Mouse (Mus musculus): ENCODE measurements around the gene Npff. TPM values are rescaled to one million over a fixed set of nuclear protein-coding genes. Genes with fewer than 3 reads are reported as not detected.

Gene Npff
- polyA plus RNA-seq, 1 experiment from 2014 or later: 0.42 TPM

GRCm38 (mm10) chr15:102517976-102518858, 6.5 kb downstream of the Npff start, which contains the start of gene Tarbp2:
Tarbp2 (plus strand) TSS chr15:102518192.
- TF ChIP-seq EP300 (IDR thresholded peaks at IDR 0.05; ENCODE audit: low read depth) (no peak; the same call in 1 of the 2 replicates), CTCF (IDR thresholded peaks at IDR 0.05; ENCODE audit: low read depth) (no peak)
- peak; percentile 99 for DNase-seq
- WGBS (ENCODE audit: insufficient replicate concordance): under 1% methylated on average over 57 of the region's 60 CpGs
- peaks cover 21% of the 10 kb centered on the region for H3K4me1 ChIP-seq (ENCODE audit: insufficient read depth)
- peak within 1 kb of the TSS; percentile 62 for H3K4me3 ChIP-seq (ENCODE audit: low read depth, low read length)
- H3K9ac ChIP-seq (replicated peaks): peak within 1 kb of the TSS; percentile 88
- H3K36me3 ChIP-seq (replicated peaks; ENCODE audit: insufficient read depth, low read length): peaks cover 6% of the 10 kb centered on the region
- H3K27ac ChIP-seq (ENCODE audit: low read depth): peak within 1 kb of the TSS; percentile 98
- peak within 1 kb of the TSS; percentile 100 for H3K4me2 ChIP-seq (ENCODE audit: low read depth, low read length)
- no peaks in the 10 kb centered on the region for H3K9me3 ChIP-seq (ENCODE audit: low read length)
- peak; percentile 90 for ATAC-seq
- H3K27me3 ChIP-seq (ENCODE audit: insufficient read depth, low read length): 0 out of 2 replicates have a peak, but pooled peaks cover 5% of the 10 kb centered on the region

- Histone ChIP-seq H3K4me2 (ENCODE audit: low read depth, low read length) (peak overlapping the region; percentile 100), H3K4me3 (ENCODE audit: low read depth, low read length) (peak overlapping the region; percentile 62), H3K4me1 (ENCODE audit: insufficient read depth) (peaks cover 21% of the 10 kb centered on the region), H3K9ac (replicated peaks) (peak overlapping the region; percentile 88), H3K9me3 (ENCODE audit: low read length) (no peaks in the 10 kb centered on the region), H3K27ac (ENCODE audit: low read depth) (peak overlapping the region; percentile 81), H3K36me3 (replicated peaks; ENCODE audit: insufficient read depth, low read length) (peaks cover 6% of the 10 kb centered on the region), H3K27me3 (ENCODE audit: insufficient read depth, low read length) (0 out of 2 replicates have a peak, but pooled peaks cover 5% of the 10 kb centered on the region)
- TF ChIP-seq CTCF (IDR thresholded peaks at IDR 0.05; ENCODE audit: low read depth): no peak
- TF ChIP-seq EP300 (IDR thresholded peaks at IDR 0.05; ENCODE audit: low read depth): no peak
- ATAC-seq: no peak
- 0% methylated on average over 10 of the region's 10 CpGs for WGBS (ENCODE audit: insufficient replicate concordance)
- DNase-seq: no peak
These were observed 7.1 kb downstream of the Npff start for GRCm38 (mm10) chr15:102517631-102517975.

GRCm38 (mm10) chr15:102516728-102517404, 7.9 kb downstream of the Npff start, which contains the start of gene Map3k12:
Map3k12 (minus strand) TSS chr15:102517064.
- Histone ChIP-seq H3K36me3 (replicated peaks; ENCODE audit: insufficient read depth, low read length) (peaks cover under 1% of the 10 kb centered on the region), H3K9me3 (ENCODE audit: low read length) (no peaks in the 10 kb centered on the region), H3K4me2 (ENCODE audit: low read depth, low read length) (peak within 1 kb of the TSS; percentile 100), H3K9ac (replicated peaks) (peak within 1 kb of the TSS; percentile 88), H3K27me3 (ENCODE audit: insufficient read depth, low read length) (0 out of 2 replicates have a peak, but pooled peaks cover 5% of the 10 kb centered on the region), H3K4me1 (ENCODE audit: insufficient read depth) (peaks cover 21% of the 10 kb centered on the region), H3K27ac (ENCODE audit: low read depth) (peak within 1 kb of the TSS; percentile 98), H3K4me3 (ENCODE audit: low read depth, low read length) (peak within 1 kb of the TSS; percentile 62)
- WGBS (ENCODE audit: insufficient replicate concordance): under 1% methylated on average over 43 of the region's 43 CpGs
- ATAC-seq (no peak), DNase-seq (peak; percentile 65)
- no peak; the same call in 1 of the 2 replicates for TF ChIP-seq CTCF (IDR thresholded peaks at IDR 0.05; ENCODE audit: low read depth)
- TF ChIP-seq EP300 (IDR thresholded peaks at IDR 0.05; ENCODE audit: low read depth): no peak

- 15% methylated on average over 11 of the region's 12 CpGs for WGBS (ENCODE audit: insufficient replicate concordance)
- TF ChIP-seq EP300 (IDR thresholded peaks at IDR 0.05; ENCODE audit: low read depth) (no peak), CTCF (IDR thresholded peaks at IDR 0.05; ENCODE audit: low read depth) (no peak)
- H3K4me2 ChIP-seq (ENCODE audit: low read depth, low read length): peak overlapping the region; percentile 100
- DNase-seq: no peak
- H3K36me3 ChIP-seq (replicated peaks; ENCODE audit: insufficient read depth, low read length): no peaks in the 10 kb centered on the region
- ATAC-seq: no peak
- 0 out of 2 replicates have a peak, but pooled peaks cover 5% of the 10 kb centered on the region for H3K27me3 ChIP-seq (ENCODE audit: insufficient read depth, low read length)
- H3K9ac ChIP-seq (replicated peaks): peak overlapping the region; percentile 88
- no peak overlapping the region for H3K27ac ChIP-seq (ENCODE audit: low read depth)
- peaks cover 21% of the 10 kb centered on the region for H3K4me1 ChIP-seq (ENCODE audit: insufficient read depth)
- no peaks in the 10 kb centered on the region for H3K9me3 ChIP-seq (ENCODE audit: low read length)
- peak overlapping the region; percentile 62 for H3K4me3 ChIP-seq (ENCODE audit: low read depth, low read length)
These were observed 8.4 kb downstream of the Npff start for GRCm38 (mm10) chr15:102516293-102516692.

- Histone ChIP-seq H3K9me3 (ENCODE audit: low read length) (no peaks in the 10 kb centered on the region), H3K36me3 (replicated peaks; ENCODE audit: insufficient read depth, low read length) (no peaks in the 10 kb centered on the region), H3K4me1 (ENCODE audit: insufficient read depth) (peaks cover 24% of the 10 kb centered on the region), H3K27ac (ENCODE audit: low read depth) (no peak overlapping the region), H3K9ac (replicated peaks) (no peak overlapping the region), H3K4me3 (ENCODE audit: low read depth, low read length) (no peak overlapping the region), H3K4me2 (ENCODE audit: low read depth, low read length) (peak overlapping the region; percentile 100; the same call in 1 of the 2 replicates), H3K27me3 (ENCODE audit: insufficient read depth, low read length) (0 out of 2 replicates have a peak, but pooled peaks cover 5% of the 10 kb centered on the region)
- DNase-seq (no peak), ATAC-seq (no peak)
- TF ChIP-seq EP300 (IDR thresholded peaks at IDR 0.05; ENCODE audit: low read depth): no peak
- TF ChIP-seq CTCF (IDR thresholded peaks at IDR 0.05; ENCODE audit: low read depth): no peak
- 73% methylated on average over 4 of the region's 4 CpGs for WGBS (ENCODE audit: insufficient replicate concordance)
These were observed 9.0 kb downstream of the Npff start for GRCm38 (mm10) chr15:102515791-102516190.

GRCm38 (mm10) chr15:102515261-102515660, 9.5 kb downstream of the Npff start:
- Histone ChIP-seq H3K9ac (replicated peaks) (no peak overlapping the region), H3K27me3 (ENCODE audit: insufficient read depth, low read length) (0 out of 2 replicates have a peak, but pooled peaks cover 5% of the 10 kb centered on the region), H3K36me3 (replicated peaks; ENCODE audit: insufficient read depth, low read length) (no peaks in the 10 kb centered on the region), H3K9me3 (ENCODE audit: low read length) (no peaks in the 10 kb centered on the region), H3K4me1 (ENCODE audit: insufficient read depth) (peaks cover 29% of the 10 kb centered on the region), H3K4me3 (ENCODE audit: low read depth, low read length) (no peak overlapping the region), H3K4me2 (ENCODE audit: low read depth, low read length) (no peak overlapping the region), H3K27ac (ENCODE audit: low read depth) (no peak overlapping the region)
- ATAC-seq: no peak
- TF ChIP-seq EP300 (IDR thresholded peaks at IDR 0.05; ENCODE audit: low read depth): no peak
- no peak for TF ChIP-seq CTCF (IDR thresholded peaks at IDR 0.05; ENCODE audit: low read depth)
- 80% methylated on average over 2 of the region's 2 CpGs for WGBS (ENCODE audit: insufficient replicate concordance)
- no peak for DNase-seq

Data from liver, postnatal 0 days (tissue).